Mouse (Mus musculus) ES-E14 (cell line): Measurements from ENCODE around the gene Rtn1.

ENCODE experiments used
- CHD2 ChIP-seq: IDR thresholded peaks from 2 replicates; pipeline ENCODE4 v1.6.1; 2014; ENCODE audit warnings: mild to moderate bottlenecking, low read depth, low read length, inconsistent platforms
- HCFC1 ChIP-seq: IDR thresholded peaks from 2 replicates; pipeline ENCODE4 v1.6.1; 2012; ENCODE audit warnings: low read length, inconsistent platforms, borderline replicate concordance; ENCODE audit not compliant: insufficient read depth
- MAFK ChIP-seq: IDR thresholded peaks from 2 replicates; pipeline ENCODE4 v1.6.1; 2014; ENCODE audit warnings: mild to moderate bottlenecking, low read depth, low read length, inconsistent platforms; ENCODE audit not compliant: insufficient read depth
- ZC3H11A ChIP-seq: IDR thresholded peaks from 2 replicates; pipeline ENCODE4 v1.6.1; 2012; ENCODE audit warnings: low read depth, mild to moderate bottlenecking, inconsistent platforms, low read length, borderline replicate concordance
- ZNF384 ChIP-seq: IDR thresholded peaks from 2 replicates; pipeline ENCODE4 v1.6.1; 2012; ENCODE audit warnings: low read depth, low read length, inconsistent platforms

DNA sequence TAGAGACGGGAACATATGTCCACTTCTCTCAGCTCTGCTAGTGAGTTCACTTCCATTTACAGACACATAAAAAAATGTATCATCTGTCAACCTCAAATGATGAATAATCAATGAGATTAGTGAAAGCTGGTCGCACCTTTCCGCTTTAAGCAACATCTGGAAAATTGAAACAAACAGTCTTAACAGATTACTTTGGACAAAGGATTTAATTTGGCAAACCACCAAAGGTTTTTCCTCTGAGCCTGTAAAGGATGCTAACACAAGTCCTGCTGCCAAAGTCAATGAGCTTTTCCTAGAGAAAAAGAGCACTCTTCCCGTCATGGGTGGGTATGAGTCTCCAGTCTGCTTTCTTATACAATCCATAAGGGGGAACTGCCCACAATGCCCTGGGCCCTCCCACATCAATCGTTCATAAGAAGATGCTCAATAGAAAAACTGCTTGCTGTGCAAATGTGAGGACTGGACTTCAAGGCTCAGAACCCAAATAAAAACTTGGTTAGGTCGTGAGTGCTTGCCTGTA is 30.2 kb upstream of the Rtn1 start:
- TF ChIP-seq ZNF384: no peak
- TF ChIP-seq CHD2: no peak
- no peak for TF ChIP-seq HCFC1
- TF ChIP-seq ZC3H11A: no peak
- no peak for TF ChIP-seq MAFK
